In genomic region chr1:171269848-171270572, GRCm38 (mm10) we compare ENCODE assay signal across 8 mouse cellular contexts. TPM values are rescaled to one million over a fixed set of nuclear protein-coding genes. Genes with fewer than 3 reads are reported as not detected.
DNase-seq lines count a peak whose midpoint lies in the region; ATAC-seq and TF ChIP-seq lines count a peak whose summit lies in the region.

TSS of gene B4galt3 (plus strand) at chr1:171270328.

- H3K36me3 ChIP-seq in macrophage (ENCODE audit: inconsistent target): peaks cover 16% of the 10 kb centered on the region; the same call in 1 of the 2 replicates

- H3K4me3 ChIP-seq in cortical plate, adult 2 months (ENCODE audit: insufficient read depth, low read length): peak within 1 kb of the TSS; percentile 95
- peak within 1 kb of the TSS; percentile 89 for H3K4me3 ChIP-seq in left cerebral cortex, adult 2 months
- peak within 1 kb of the TSS; percentile 99 for H3K4me3 ChIP-seq in macrophage (ENCODE audit: inconsistent target)

- H3K27ac ChIP-seq in cortical plate, adult 2 months (ENCODE audit: insufficient read depth, low read length): peak within 1 kb of the TSS; percentile 54
- peak within 1 kb of the TSS; percentile 89 for H3K27ac ChIP-seq in left cerebral cortex, adult 2 months
- peak within 1 kb of the TSS; percentile 48 for H3K27ac ChIP-seq in macrophage

- intact Hi-C loops in left cerebral cortex, adult 2 months (cut with DNase I): loop anchor here (1.0 kb wide), 1 partner anchor 11 kb away; the partner anchor contains the start of gene Ppox

- DNase-seq in gastrocnemius, postnatal 10 days: peak; percentile 97
- peak; percentile 42 for DNase-seq in hindlimb bud, embryonic 11.5 days (ENCODE audit: extremely low spot score, low read depth, low spot score)
- peak; percentile 94 to 97 for DNase-seq in left cerebral cortex, adult 2 months (ENCODE audit: extremely low spot score in 1 of 2, low spot score in 2 of 2)
- peak; percentile 85 for DNase-seq in retina, postnatal 7 days (ENCODE audit: low read depth, low spot score)
- DNase-seq in urinary bladder, adult 18-20 months (ENCODE audit: low spot score in 2 of 2): peak; percentile 94 to 99

- peak; percentile 99 for TF ChIP-seq POLR2A in cortical plate, adult 2 months (IDR thresholded peaks at IDR 0.05; ENCODE audit: extremely low read depth, insufficient read depth, low read length)

- no peak for TF ChIP-seq CTCF in cortical plate, adult 2 months (IDR thresholded peaks at IDR 0.05; ENCODE audit: extremely low read depth, insufficient read depth, low read length)
- no peak for TF ChIP-seq CTCF in left cerebral cortex, adult 2 months (IDR thresholded peaks at IDR 0.05)

- WGBS in macrophage (ENCODE audit: missing documents): 6% methylated on average over 36 of the region's 36 CpGs

- peaks cover 20% of the 10 kb centered on the region for H3K79me2 ChIP-seq in macrophage (ENCODE audit: inconsistent target)

- H3K4me1 ChIP-seq in cortical plate, adult 2 months (ENCODE audit: control insufficient read depth, insufficient read depth, low read length): peaks cover 7% of the 10 kb centered on the region; the same call in 1 of the 2 replicates

- ATAC-seq in activated CD4-positive, CD25-positive, alpha-beta regulatory T cell, adult 4 months: peak; percentile 99

RNA-seq across cellular contexts. Expression of gene B4galt3, which starts in this region (rescaled TPM):
- 10 to 100 TPM; 33.1 to 35.7 TPM for polyA plus RNA-seq in activated CD4-positive, CD25-positive, alpha-beta regulatory T cell, adult 4 months (2017; shearing (Covaris generic))
- 73.7 and 74.1 TPM in 2 replicates for polyA plus RNA-seq in cortical plate, adult 2 months (2012; rRNA removed)
- 10 to 100 TPM; 11.0 to 17.6 TPM for total RNA-seq in gastrocnemius, postnatal 10 days (2021)
- total RNA-seq in left cerebral cortex, adult 2 months (2021): 10 to 100 TPM; 57.0 to 69.2 TPM
- 100 to 1,000 TPM in 1 of 26 experiments, 10 to 100 TPM in 22, 1 to 10 TPM in 3; 4.6 to 147 (median 33.7) TPM for total RNA-seq in macrophage (2018; cell fraction: chromatin; rRNA removed)
- 10 to 100 TPM in 24 of 26 experiments, 1 to 10 TPM in 2; 7.9 to 17.8 (median 13.5) TPM for total RNA-seq in macrophage (2018; cell fraction: cytosol; rRNA removed)
- total RNA-seq in macrophage (2018; cell fraction: nucleus; rRNA removed): 100 to 1,000 TPM in 2 of 26 experiments, 10 to 100 TPM in 24; 15.1 to 160 (median 31.6) TPM
- polyA plus RNA-seq in macrophage (2018): 10.2 to 16.8 TPM (median 14.2 TPM) in 3 replicates

Comparison
In these comparisons a context has a peak if more than half of its experiments do, and no peak if none do; other contexts are left out.
1. Peak in every context shown above with its lines: DNase-seq, ATAC-seq, H3K4me3 ChIP-seq and H3K27ac ChIP-seq.
2. DNase-seq: peak in every context shown above with its lines; median percentile 97 in gastrocnemius, postnatal 10 days; 96 in urinary bladder, adult 18-20 months; 96 in left cerebral cortex, adult 2 months; 85 in retina, postnatal 7 days; 42 in hindlimb bud, embryonic 11.5 days.